ENCODE assay signal across 8 mouse cellular contexts in the genomic region with DNA sequence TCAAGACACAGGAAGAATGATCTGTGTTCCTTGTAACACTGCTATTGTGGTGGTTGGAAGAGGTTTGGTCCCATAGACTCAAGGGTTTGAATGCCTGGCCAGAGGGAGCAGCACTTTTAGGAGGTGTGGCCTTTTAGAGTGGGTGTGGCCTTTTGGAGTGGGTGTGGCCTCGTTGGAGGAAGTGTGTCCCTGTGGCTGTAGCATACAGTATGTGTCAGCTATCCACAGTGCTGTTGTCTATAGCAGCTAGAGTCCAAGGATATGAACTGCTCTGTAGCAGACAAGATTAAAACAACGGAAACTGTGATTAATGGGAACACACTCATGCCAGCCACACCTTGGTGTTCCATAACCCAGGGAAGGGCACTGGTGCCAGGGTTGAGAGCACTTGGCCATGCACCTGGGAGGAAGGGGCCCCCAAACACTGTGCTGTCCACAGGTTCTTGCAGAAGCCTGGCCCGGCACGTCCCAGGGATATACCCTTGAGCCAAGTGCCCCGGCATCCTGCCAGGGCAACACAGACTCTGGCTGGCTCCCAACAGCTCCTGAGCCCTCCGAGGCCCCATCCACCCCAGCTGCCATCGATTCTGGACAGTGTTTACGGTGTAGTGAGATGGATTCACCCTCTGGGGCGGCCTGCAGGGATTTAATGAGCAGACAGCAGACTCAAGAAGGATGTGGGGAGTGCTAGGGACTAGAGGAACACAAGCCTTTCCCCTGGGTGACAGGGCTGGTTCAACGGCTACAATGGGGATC. TPM values are rescaled to one million over a fixed set of nuclear protein-coding genes. Genes with fewer than 3 reads are reported as not detected.
A peak's percentile ranks its signal among the peaks of the same experiment; 100 is the strongest.
DNase-seq lines count a peak whose midpoint lies in the region; ATAC-seq and TF ChIP-seq lines count a peak whose summit lies in the region.

No protein-coding gene starts in this region.

- no peak overlapping the region for H3K4me2 ChIP-seq in hindbrain, embryonic 15.5 days
- H3K4me2 ChIP-seq in hindbrain, embryonic 12.5 days (replicated peaks), result no peak overlapping the region
- no peak overlapping the region for H3K4me2 ChIP-seq in hindbrain, embryonic 16.5 days (ENCODE audit: low read length)

- no peak for TF ChIP-seq CTCF in MEL (IDR thresholded peaks at IDR 0.05 in 2 of 3, conservative IDR thresholded peaks at IDR 0.05 in 1 of 3; ENCODE audit: control insufficient read depth in 1 of 3, insufficient read depth in 1 of 3, low read depth in 2 of 3, low read length in 3 of 3, poor library complexity in 1 of 3, severe bottlenecking in 1 of 3)

- no peaks in the 10 kb centered on the region for H3K27me3 ChIP-seq in hindbrain, embryonic 15.5 days
- H3K27me3 ChIP-seq in hindbrain, embryonic 12.5 days, result no peaks in the 10 kb centered on the region
- H3K27me3 ChIP-seq in MEL (ENCODE audit: control insufficient read depth in 1 of 2, insufficient read depth in 2 of 2, low read length in 2 of 2), result peaks cover 2% of the 10 kb centered on the region in 2 experiments; a peak in 2 of 4 replicates
- H3K27me3 ChIP-seq in hindbrain, embryonic 16.5 days (replicated peaks; ENCODE audit: control insufficient read depth, insufficient read depth, low read length), result no peaks in the 10 kb centered on the region

- H3K9ac ChIP-seq in hindbrain, embryonic 15.5 days, result no peak overlapping the region
- no peak overlapping the region for H3K9ac ChIP-seq in hindbrain, embryonic 12.5 days
- H3K9ac ChIP-seq in MEL (ENCODE audit: control insufficient read depth, low read depth, low read length, poor library complexity, severe bottlenecking), result no peak overlapping the region
- no peak overlapping the region; the same call in 1 of the 2 replicates for H3K9ac ChIP-seq in hindbrain, embryonic 16.5 days (ENCODE audit: low read depth, low read length)

- H3K27ac ChIP-seq in hindbrain, embryonic 15.5 days (replicated peaks), result no peak overlapping the region
- H3K27ac ChIP-seq in hindbrain, embryonic 12.5 days, result no peak overlapping the region
- H3K27ac ChIP-seq in MEL (ENCODE audit: control insufficient read depth, low read depth, low read length), result no peak overlapping the region
- H3K27ac ChIP-seq in hindbrain, embryonic 16.5 days (ENCODE audit: low read depth, low read length), result no peak overlapping the region

- H3K4me1 ChIP-seq in hindbrain, embryonic 15.5 days (replicated peaks), result peaks cover 4% of the 10 kb centered on the region
- H3K4me1 ChIP-seq in hindbrain, embryonic 12.5 days, result no peaks in the 10 kb centered on the region
- H3K4me1 ChIP-seq in MEL (ENCODE audit: control insufficient read depth in 1 of 2, insufficient read depth in 2 of 2, low read length in 2 of 2), result no peaks in the 10 kb centered on the region
- H3K4me1 ChIP-seq in hindbrain, embryonic 16.5 days (ENCODE audit: control insufficient read depth, insufficient read depth, low read depth, low read length), result peaks cover 3% of the 10 kb centered on the region; the same call in 1 of the 2 replicates

- H3K9me3 ChIP-seq in hindbrain, embryonic 15.5 days, result no peaks in the 10 kb centered on the region
- H3K9me3 ChIP-seq in hindbrain, embryonic 12.5 days (replicated peaks), result no peaks in the 10 kb centered on the region
- no peaks in the 10 kb centered on the region for H3K9me3 ChIP-seq in MEL (replicated peaks; ENCODE audit: insufficient read depth, low read length)
- H3K9me3 ChIP-seq in hindbrain, embryonic 16.5 days (ENCODE audit: control insufficient read depth, low read length), result no peaks in the 10 kb centered on the region

- 53% methylated on average over 10 of the region's 10 CpGs for WGBS in hindbrain, embryonic 15.5 days
- 76% methylated on average over 10 of the region's 10 CpGs for WGBS in hindbrain, embryonic 12.5 days
- 42% methylated on average over 10 of the region's 10 CpGs for WGBS in hindbrain, embryonic 16.5 days

- no peak for TF ChIP-seq RAD21 in MEL (IDR thresholded peaks at IDR 0.05; ENCODE audit: low read depth, low read length)

- no peaks in the 10 kb centered on the region for H3K79me2 ChIP-seq in MEL (ENCODE audit: control insufficient read depth, insufficient read depth, low read length, poor library complexity)

- DNase-seq in MEL (ENCODE audit: low read depth, low spot score), result peak; percentile 63
- DNase-seq in cerebellum, adult 11 months, result peak; percentile 60
- peak; percentile 74 for DNase-seq in lung, postnatal 36 days
- DNase-seq in frontal cortex, postnatal 14 days (ENCODE audit: low spot score in 2 of 2), result no peak
- DNase-seq in left cerebral cortex, adult 9 months (ENCODE audit: low spot score in 2 of 2), result no peak

- TF ChIP-seq POLR2A in MEL (IDR thresholded peaks at IDR 0.05; ENCODE audit: control insufficient read depth in 1 of 2, insufficient read depth in 1 of 2, low read depth in 1 of 2, low read length in 2 of 2, poor library complexity in 1 of 2), result no peak

- TF ChIP-seq EP300 in MEL (IDR thresholded peaks at IDR 0.05; ENCODE audit: low read depth in 1 of 2, low read length in 2 of 2), result no peak

- no peak overlapping the region for H3K4me3 ChIP-seq in hindbrain, embryonic 15.5 days
- H3K4me3 ChIP-seq in hindbrain, embryonic 12.5 days, result no peak overlapping the region
- H3K4me3 ChIP-seq in MEL (ENCODE audit: control insufficient read depth in 1 of 2, insufficient read depth in 1 of 2, low read depth in 2 of 2, low read length in 2 of 2), result no peak overlapping the region
- H3K4me3 ChIP-seq in hindbrain, embryonic 16.5 days (ENCODE audit: low read length), result no peak overlapping the region

- ATAC-seq in hindbrain, embryonic 15.5 days (ENCODE audit: low FRiP score, low read depth), result peak; percentile 74
- no peak for ATAC-seq in hindbrain, embryonic 12.5 days (ENCODE audit: low FRiP score)
- ATAC-seq in hindbrain, embryonic 16.5 days, result peak; percentile 80

- H3K36me3 ChIP-seq in hindbrain, embryonic 15.5 days, result no peaks in the 10 kb centered on the region
- H3K36me3 ChIP-seq in hindbrain, embryonic 12.5 days, result no peaks in the 10 kb centered on the region
- H3K36me3 ChIP-seq in MEL (ENCODE audit: control insufficient read depth in 1 of 2, insufficient read depth in 2 of 2, low read length in 2 of 2), result no peaks in the 10 kb centered on the region
- H3K36me3 ChIP-seq in hindbrain, embryonic 16.5 days (ENCODE audit: control insufficient read depth, insufficient read depth, low read length), result no peaks in the 10 kb centered on the region

TF ChIP-seq in MEL, 35 proteins besides CTCF, POLR2A, EP300 and RAD21:
- TF ChIP-seq NELFE (IDR thresholded peaks at IDR 0.05; ENCODE audit: low read depth, low read length) (no peak), ZNF384 (IDR thresholded peaks at IDR 0.05; ENCODE audit: low read depth, low read length) (no peak), TBP (IDR thresholded peaks at IDR 0.05; ENCODE audit: low read depth, low read length) (no peak), SIN3A (IDR thresholded peaks at IDR 0.05; ENCODE audit: low read length) (no peak), MXI1 (IDR thresholded peaks at IDR 0.05; ENCODE audit: low read depth, low read length) (no peak), MYC (IDR thresholded peaks at IDR 0.05; ENCODE audit: low read depth, low read length) (no peak), TCF12 (IDR thresholded peaks at IDR 0.05; ENCODE audit: low read depth, low read length) (no peak), USF2 (IDR thresholded peaks at IDR 0.05; ENCODE audit: borderline replicate concordance in 1 of 2, insufficient read depth in 1 of 2, low read depth in 1 of 2, low read length in 2 of 2) (no peak), USF1 (IDR thresholded peaks at IDR 0.05; ENCODE audit: low read depth, low read length) (no peak), ELF1 (IDR thresholded peaks at IDR 0.05; ENCODE audit: low read depth, low read length) (no peak), CHD2 (IDR thresholded peaks at IDR 0.05; ENCODE audit: low read length) (no peak), E2F4 (IDR thresholded peaks at IDR 0.05; ENCODE audit: borderline replicate concordance, low read depth, low read length) (no peak), GABPA (IDR thresholded peaks at IDR 0.05; ENCODE audit: low read depth, low read length) (no peak), SMC3 (IDR thresholded peaks at IDR 0.05; ENCODE audit: low read depth, low read length) (no peak), ZMIZ1 (IDR thresholded peaks at IDR 0.05; ENCODE audit: low read depth, low read length) (no peak), TAL1 (IDR thresholded peaks at IDR 0.05; ENCODE audit: low read length) (no peak), UBTF (IDR thresholded peaks at IDR 0.05; ENCODE audit: borderline replicate concordance, insufficient read depth, low read depth, low read length) (no peak)
TF ChIP-seq in MEL: peak in this region for 0.

RNA-seq across cellular contexts. Expression of a gene that starts 46.3 kb away (rescaled TPM):
- 20.5 and 21.5 TPM in 2 replicates for polyA plus RNA-seq in hindbrain, embryonic 15.5 days (2015; fragmentation: Nextera tagmentation; extraction: Ambion mirVana)
- 10.3 and 10.6 TPM in 2 replicates for polyA plus RNA-seq in hindbrain, embryonic 12.5 days (2016; fragmentation: Nextera tagmentation; extraction: Ambion mirVana)
- 1.7 and 2.4 TPM in 2 replicates for total RNA-seq in MEL (2012; rRNA removed)
- 1 to 10 TPM in 1 of 2 experiments, not detected in 1; 3.8 TPM for polyA plus RNA-seq in MEL (2012; ENCODE audit: insufficient read depth in 1 of 2, insufficient read length in 2 of 2, low read depth in 1 of 2, low replicate concordance in 2 of 2, missing spikeins in 1 of 2)
- 19.9 and 20.6 TPM in 2 replicates for polyA plus RNA-seq in hindbrain, embryonic 16.5 days (2015; fragmentation: Nextera tagmentation; extraction: Ambion mirVana)

RNA-seq across cellular contexts. Expression of a gene that starts 51.2 kb away (rescaled TPM):
- 45.1 and 48.4 TPM in 2 replicates for polyA plus RNA-seq in hindbrain, embryonic 15.5 days (2015; fragmentation: Nextera tagmentation; extraction: Ambion mirVana)
- polyA plus RNA-seq in hindbrain, embryonic 12.5 days (2016; fragmentation: Nextera tagmentation; extraction: Ambion mirVana), result 47.3 and 48.0 TPM in 2 replicates
- 54.9 and 70.6 TPM in 2 replicates for total RNA-seq in MEL (2012; rRNA removed)
- 10 to 100 TPM in 1 of 2 experiments, not detected in 1; 74.0 TPM for polyA plus RNA-seq in MEL (2012; ENCODE audit: insufficient read depth in 1 of 2, insufficient read length in 2 of 2, low read depth in 1 of 2, low replicate concordance in 2 of 2, missing spikeins in 1 of 2)
- 43.5 and 43.8 TPM in 2 replicates for polyA plus RNA-seq in hindbrain, embryonic 16.5 days (2015; fragmentation: Nextera tagmentation; extraction: Ambion mirVana)

Comparison
In these comparisons a context has a peak if more than half of its experiments do, and no peak if none do; other contexts are left out.
1. DNase-seq: peak in MEL (single experiment), cerebellum, adult 11 months (single experiment) and lung, postnatal 36 days (single experiment); none in frontal cortex, postnatal 14 days (0 of 2) and left cerebral cortex, adult 9 months (0 of 2).